Mouse (Mus musculus) erythroblast, embryonic 14.5 days (primary cell): Measurements from ENCODE around the gene Nxpe2.

Experiments
- GATA1 ChIP-seq: IDR thresholded peaks from 2 replicates; pipeline ENCODE4 v1.6.1; 2012; ENCODE audit warnings: low read length, inconsistent platforms, mixed read lengths
- TAL1 ChIP-seq: IDR thresholded peaks from 3 replicates; pipeline ENCODE4 v1.6.1; 2012; ENCODE audit warnings: low read length, inconsistent platforms, mixed read lengths

DNA sequence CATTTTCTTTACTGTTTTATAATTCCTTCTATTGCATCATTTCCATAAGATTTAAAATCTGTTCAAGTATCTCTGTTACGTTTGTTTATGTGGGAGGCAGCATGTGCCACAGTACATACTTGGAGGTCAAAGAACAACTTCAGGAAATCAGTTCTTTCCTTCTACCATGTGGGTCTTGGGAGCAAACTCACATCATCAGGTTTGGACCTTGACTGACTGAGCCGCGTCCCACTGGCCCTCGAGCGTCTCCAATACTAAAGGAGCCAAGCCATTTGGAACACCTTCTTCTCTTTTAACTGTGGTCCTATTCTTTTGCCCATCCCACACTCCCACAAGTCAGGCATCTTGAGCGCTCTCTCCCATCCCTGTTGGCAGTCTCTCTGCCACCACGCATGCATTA, 23.7 kb downstream of the Nxpe2 start:
- TF ChIP-seq GATA1 (no peak), TAL1 (no peak)
